Mouse (Mus musculus): ENCODE measurements at regions not wholly inside any gene's neighbourhood (a gene's known extent, or its start where the extent isn't known, plus 50 kb on each side); places are given as distances from the start of the nearest gene placed in this dataset.

DNA sequence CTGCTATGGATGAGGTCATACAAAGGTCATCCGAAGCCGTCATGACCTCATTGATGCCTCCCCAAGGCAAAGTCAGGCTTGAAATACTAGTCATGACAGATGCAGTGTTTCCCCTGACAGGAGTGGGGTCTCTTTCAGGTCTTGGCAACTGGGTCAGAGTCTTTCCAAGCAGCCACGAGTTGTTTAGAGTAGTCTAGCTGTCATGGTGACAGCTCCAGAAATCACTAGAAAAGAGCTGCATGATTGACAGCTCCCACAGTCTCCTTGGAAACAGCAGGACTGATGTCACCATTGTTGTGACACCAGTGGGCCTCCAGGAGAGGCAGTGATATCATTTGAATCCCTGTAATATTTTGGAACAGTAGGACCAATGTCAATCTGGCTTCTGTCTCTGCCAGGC, 1144.6 kb upstream of the Gulo start:
- Histone ChIP-seq H3K4me1 (replicated peaks) (peaks cover 7% of the 10 kb centered on the region; the same call in 1 of the 2 replicates), H3K36me3 (no peaks in the 10 kb centered on the region), H3K27me3 (no peaks in the 10 kb centered on the region), H3K27ac (no peak overlapping the region), H3K9ac (replicated peaks) (no peak overlapping the region), H3K4me3 (replicated peaks) (no peak overlapping the region), H3K4me2 (no peak overlapping the region), H3K9me3 (no peaks in the 10 kb centered on the region)
- no peak for ATAC-seq (ENCODE audit: insufficient number of reproducible peaks, insufficient read depth, low FRiP score, low TSS enrichment, low read depth)
- 64% methylated on average over 3 of the region's 3 CpGs for WGBS

GRCm38 (mm10) chr14:67149961-67150471, 1141.0 kb upstream of the Gulo start:
- Histone ChIP-seq H3K27ac (no peak overlapping the region), H3K4me2 (no peak overlapping the region), H3K9me3 (no peaks in the 10 kb centered on the region), H3K27me3 (no peaks in the 10 kb centered on the region), H3K4me1 (replicated peaks) (peaks cover 7% of the 10 kb centered on the region; the same call in 1 of the 2 replicates), H3K9ac (replicated peaks) (no peak overlapping the region), H3K4me3 (replicated peaks) (no peak overlapping the region), H3K36me3 (no peaks in the 10 kb centered on the region)
- WGBS = 47% methylated on average over 7 of the region's 7 CpGs
- no peak for ATAC-seq (ENCODE audit: insufficient number of reproducible peaks, insufficient read depth, low FRiP score, low TSS enrichment, low read depth)

DNA sequence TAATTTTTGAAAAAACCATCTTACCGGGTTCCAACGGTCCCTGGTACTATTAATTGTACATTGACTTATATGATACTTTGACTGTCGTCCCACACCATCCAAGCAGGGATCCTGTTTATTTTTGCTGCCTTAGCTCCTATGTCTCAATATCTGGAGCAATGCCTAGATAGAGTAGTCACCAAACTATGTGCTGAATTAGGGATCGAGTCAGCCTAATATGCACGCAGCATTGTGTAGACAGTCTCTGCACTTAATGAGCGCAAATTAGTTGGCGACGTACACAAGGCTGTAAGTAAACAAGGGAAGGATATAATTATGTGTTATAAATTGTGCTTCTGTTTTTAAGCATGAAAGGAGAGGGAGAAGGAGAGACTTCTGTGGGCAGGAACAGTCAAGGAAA, 1140.1 kb upstream of the Gulo start:
- H3K4me1 ChIP-seq (replicated peaks) = peaks cover 7% of the 10 kb centered on the region; the same call in 1 of the 2 replicates

DNA sequence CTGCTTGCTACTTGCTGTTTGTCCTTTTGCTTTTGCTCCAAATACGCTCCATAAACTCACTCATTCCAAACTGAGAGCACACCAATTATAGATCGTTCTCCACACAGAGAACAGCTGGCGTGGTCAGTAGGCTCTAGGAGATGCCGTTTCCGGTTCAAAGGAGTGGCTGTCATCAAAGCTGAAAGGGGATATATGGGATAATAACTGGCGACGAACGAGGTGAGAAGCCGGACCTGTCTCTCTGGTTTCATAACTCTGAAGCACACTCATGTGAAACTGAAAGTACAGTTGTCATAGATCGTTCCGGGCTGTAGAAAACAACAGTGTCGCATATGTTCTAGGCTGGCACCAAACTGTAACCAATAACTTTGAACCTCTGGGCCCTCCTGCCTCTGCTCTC, 1137.6 kb upstream of the Gulo start:
- peaks cover 17% of the 10 kb centered on the region for H3K4me1 ChIP-seq (replicated peaks)
- no peak overlapping the region for H3K4me3 ChIP-seq (replicated peaks)
- no peaks in the 10 kb centered on the region for H3K27me3 ChIP-seq
- no peak overlapping the region for H3K9ac ChIP-seq (replicated peaks)
- H3K27ac ChIP-seq = no peak overlapping the region
- no peaks in the 10 kb centered on the region for H3K9me3 ChIP-seq
- H3K4me2 ChIP-seq = no peak overlapping the region
- WGBS = 71% methylated on average over 12 of the region's 12 CpGs
- no peak for ATAC-seq (ENCODE audit: insufficient number of reproducible peaks, insufficient read depth, low FRiP score, low TSS enrichment, low read depth)
- H3K36me3 ChIP-seq = no peaks in the 10 kb centered on the region

More for the DNA sequence above, 1140.1 kb upstream of the Gulo start:
- Histone ChIP-seq H3K4me2 (no peak overlapping the region), H3K27me3 (no peaks in the 10 kb centered on the region), H3K36me3 (no peaks in the 10 kb centered on the region), H3K9ac (replicated peaks) (no peak overlapping the region), H3K9me3 (no peaks in the 10 kb centered on the region), H3K27ac (no peak overlapping the region), H3K4me3 (replicated peaks) (no peak overlapping the region)
- WGBS = 63% methylated on average over 8 of the region's 8 CpGs
- no peak for ATAC-seq (ENCODE audit: insufficient number of reproducible peaks, insufficient read depth, low FRiP score, low TSS enrichment, low read depth)

- no peaks in the 10 kb centered on the region for H3K9me3 ChIP-seq
- 88% methylated on average over 6 of the region's 6 CpGs for WGBS
- no peaks in the 10 kb centered on the region for H3K36me3 ChIP-seq
- no peak overlapping the region for H3K9ac ChIP-seq (replicated peaks)
- ATAC-seq (ENCODE audit: insufficient number of reproducible peaks, insufficient read depth, low FRiP score, low TSS enrichment, low read depth) = no peak
- no peak overlapping the region for H3K4me2 ChIP-seq
- no peak overlapping the region for H3K27ac ChIP-seq
- no peaks in the 10 kb centered on the region for H3K27me3 ChIP-seq
- H3K4me3 ChIP-seq (replicated peaks) = no peak overlapping the region
- H3K4me1 ChIP-seq (replicated peaks) = peaks cover 20% of the 10 kb centered on the region
These were observed 1136.0 kb upstream of the Gulo start for GRCm38 (mm10) chr14:67145046-67145445.

- no peak overlapping the region for H3K4me3 ChIP-seq (replicated peaks)
- H3K4me1 ChIP-seq (replicated peaks) = peaks cover 15% of the 10 kb centered on the region
- no peaks in the 10 kb centered on the region for H3K9me3 ChIP-seq
- no peaks in the 10 kb centered on the region for H3K36me3 ChIP-seq
- WGBS = 91% methylated on average over 4 of the region's 4 CpGs
- H3K27ac ChIP-seq = no peak overlapping the region
- no peak for ATAC-seq (ENCODE audit: insufficient number of reproducible peaks, insufficient read depth, low FRiP score, low TSS enrichment, low read depth)
- no peaks in the 10 kb centered on the region for H3K27me3 ChIP-seq
- H3K4me2 ChIP-seq = no peak overlapping the region
- no peak overlapping the region for H3K9ac ChIP-seq (replicated peaks)
These were observed 1135.5 kb upstream of the Gulo start for GRCm38 (mm10) chr14:67144461-67144985.

DNA sequence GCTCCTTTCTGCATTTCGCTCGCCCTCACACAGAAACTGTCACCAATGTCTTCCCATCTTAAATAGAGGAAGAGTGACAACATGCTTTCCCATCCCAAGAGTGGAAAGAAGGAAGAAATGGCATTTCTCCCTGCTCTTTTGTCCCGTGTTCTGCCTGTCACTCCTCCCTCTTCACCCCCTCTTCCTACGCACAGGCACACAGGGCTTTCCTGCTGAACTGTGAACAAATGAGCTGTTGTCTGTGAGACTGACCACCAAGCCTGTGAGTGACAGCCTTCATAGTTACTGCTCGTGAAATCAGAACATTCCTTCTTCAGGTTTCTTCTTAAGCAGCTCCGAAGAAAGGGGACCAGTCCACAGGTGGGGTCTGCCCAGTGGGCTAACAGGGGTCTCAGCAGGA, 1134.8 kb upstream of the Gulo start:
- Histone ChIP-seq H3K4me3 (replicated peaks) (no peak overlapping the region), H3K4me1 (replicated peaks) (peaks cover 13% of the 10 kb centered on the region)
- whole genome bisulfite sequencing = 69% methylated on average over 6 of the region's 6 CpGs

DNA sequence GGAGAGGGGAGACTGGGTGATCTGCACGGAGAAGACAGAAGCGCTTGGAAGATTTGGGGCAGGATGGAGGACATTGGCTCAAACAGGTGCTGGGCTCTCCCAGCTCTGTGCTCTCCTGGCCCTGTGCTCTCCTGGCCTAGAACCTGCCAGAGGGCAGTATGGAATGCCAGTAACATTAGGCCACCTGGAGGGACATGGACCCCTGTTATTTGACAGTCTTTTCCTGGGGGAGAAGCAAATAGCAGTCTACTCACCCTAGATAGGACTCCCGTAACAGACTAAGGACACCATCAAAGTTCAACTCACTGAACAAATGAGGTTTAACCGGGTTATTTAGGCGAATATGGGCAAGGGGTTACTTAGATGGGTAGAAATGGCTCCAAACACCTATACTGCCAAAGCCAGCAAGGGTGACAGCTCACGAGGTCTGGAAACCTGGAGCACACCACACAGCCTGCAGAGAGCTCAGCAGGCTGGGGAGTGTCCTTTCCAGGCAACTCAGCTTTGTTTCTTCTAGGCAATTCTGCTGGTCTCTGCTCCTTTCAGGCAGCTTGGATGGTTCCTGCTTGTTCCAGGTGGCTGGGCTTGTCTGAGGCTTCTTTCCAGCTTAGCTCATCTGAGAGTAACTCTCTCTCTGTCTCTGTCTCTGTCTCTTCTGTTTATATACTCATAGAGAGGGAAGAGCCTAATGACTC, 1133.7 kb upstream of the Gulo start:
- Histone ChIP-seq H3K9me3 (no peaks in the 10 kb centered on the region), H3K27ac (no peak overlapping the region), H3K36me3 (no peaks in the 10 kb centered on the region), H3K27me3 (no peaks in the 10 kb centered on the region), H3K4me1 (replicated peaks) (peaks cover 13% of the 10 kb centered on the region), H3K9ac (replicated peaks) (no peak overlapping the region), H3K4me3 (replicated peaks) (no peak overlapping the region), H3K4me2 (peak overlapping the region; percentile 22; the same call in 1 of the 2 replicates)
- ATAC-seq (ENCODE audit: insufficient number of reproducible peaks, insufficient read depth, low FRiP score, low TSS enrichment, low read depth) = no peak
- 79% methylated on average over 6 of the region's 6 CpGs for WGBS

More for the DNA sequence above, 1134.8 kb upstream of the Gulo start:
- no peak for ATAC-seq (ENCODE audit: insufficient number of reproducible peaks, insufficient read depth, low FRiP score, low TSS enrichment, low read depth)
- H3K36me3 ChIP-seq = no peaks in the 10 kb centered on the region
- H3K4me2 ChIP-seq = no peak overlapping the region
- H3K9me3 ChIP-seq = no peaks in the 10 kb centered on the region
- no peak overlapping the region for H3K27ac ChIP-seq
- H3K27me3 ChIP-seq = no peaks in the 10 kb centered on the region
- no peak overlapping the region for H3K9ac ChIP-seq (replicated peaks)

DNA sequence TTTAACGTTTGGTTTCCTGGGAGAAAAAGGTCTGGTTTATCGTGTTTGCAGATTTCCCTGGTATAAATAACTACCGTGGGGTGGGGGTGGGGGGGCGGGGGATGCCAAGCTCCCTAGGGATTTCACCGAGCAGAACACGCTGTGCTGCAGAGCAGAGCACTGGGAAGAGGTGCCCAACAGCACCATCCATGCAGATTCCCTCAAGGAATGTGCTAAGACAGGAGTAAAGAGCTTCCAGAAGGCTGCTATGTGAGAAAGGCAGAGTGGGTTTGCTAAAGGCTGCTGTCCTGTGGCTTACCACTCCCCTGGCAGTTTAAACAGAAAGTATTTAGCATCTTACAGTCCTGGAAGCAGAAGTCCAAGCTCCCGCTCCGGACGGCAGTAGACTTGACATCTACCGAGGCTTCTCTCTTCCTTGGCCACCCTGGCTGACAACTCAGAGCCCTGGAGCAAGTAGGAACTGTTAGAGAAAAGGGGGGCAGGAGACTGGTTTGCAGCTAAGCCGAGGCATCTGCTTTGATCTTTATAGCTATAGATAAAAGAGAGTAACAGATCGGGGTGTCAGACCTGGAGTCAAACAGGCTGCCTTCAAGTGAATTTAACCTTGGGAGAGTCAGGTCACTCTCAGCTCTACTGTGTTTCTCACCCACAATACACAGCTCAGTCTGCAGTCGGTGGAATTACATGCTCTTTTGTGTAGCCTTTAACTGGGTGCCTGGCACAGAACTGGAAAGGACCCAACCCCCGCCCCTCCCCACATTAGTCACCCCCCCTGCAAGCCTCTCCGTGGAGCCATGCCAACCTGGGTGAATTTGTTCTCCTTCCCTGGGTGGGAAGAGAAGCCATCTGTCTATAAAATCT, 1132.8 kb upstream of the Gulo start:
- Histone ChIP-seq H3K4me3 (replicated peaks) (no peak overlapping the region), H3K9ac (replicated peaks) (no peak overlapping the region), H3K36me3 (no peaks in the 10 kb centered on the region), H3K4me2 (peak overlapping the region; percentile 22), H3K27me3 (no peaks in the 10 kb centered on the region), H3K27ac (0 out of 2 replicates have a peak overlapping the region, but pooled peaks have one; percentile 17), H3K9me3 (no peaks in the 10 kb centered on the region), H3K4me1 (replicated peaks) (peaks cover 13% of the 10 kb centered on the region)
- 11% methylated on average over 15 of the region's 15 CpGs for WGBS
- no peak for ATAC-seq (ENCODE audit: insufficient number of reproducible peaks, insufficient read depth, low FRiP score, low TSS enrichment, low read depth)

GRCm38 (mm10) chr14:67141151-67141550, 1132.1 kb upstream of the Gulo start:
- H3K27me3 ChIP-seq = no peaks in the 10 kb centered on the region
- H3K9ac ChIP-seq (replicated peaks) = no peak overlapping the region
- H3K36me3 ChIP-seq = no peaks in the 10 kb centered on the region
- 62% methylated on average over 7 of the region's 7 CpGs for WGBS
- H3K4me1 ChIP-seq (replicated peaks) = peaks cover 18% of the 10 kb centered on the region
- H3K4me3 ChIP-seq (replicated peaks) = no peak overlapping the region
- no peak for ATAC-seq (ENCODE audit: insufficient number of reproducible peaks, insufficient read depth, low FRiP score, low TSS enrichment, low read depth)
- no peaks in the 10 kb centered on the region for H3K9me3 ChIP-seq
- H3K4me2 ChIP-seq = no peak overlapping the region
- no peak overlapping the region for H3K27ac ChIP-seq

DNA sequence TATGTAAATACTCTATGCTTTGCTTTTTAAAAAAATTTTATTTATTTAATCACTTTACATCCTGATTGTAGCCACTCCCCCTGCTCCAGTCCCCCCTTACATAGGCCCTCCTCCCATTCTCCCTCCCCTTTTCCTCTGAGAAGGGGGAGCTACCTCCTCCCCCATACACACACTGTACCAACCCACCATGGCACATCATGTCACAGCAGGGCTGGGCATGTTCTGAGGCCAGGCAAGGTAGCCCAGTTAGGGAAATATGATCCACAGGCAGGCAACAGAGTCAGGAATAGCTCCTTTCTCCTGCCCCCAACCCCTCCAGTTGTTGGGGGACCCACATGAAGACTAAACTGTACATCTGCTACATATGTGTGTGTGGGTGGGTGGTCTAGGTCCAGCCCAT, 1130.7 kb upstream of the Gulo start:
- Histone ChIP-seq H3K4me3 (replicated peaks) (no peak overlapping the region), H3K4me2 (no peak overlapping the region), H3K9ac (replicated peaks) (no peak overlapping the region), H3K27ac (no peak overlapping the region), H3K36me3 (no peaks in the 10 kb centered on the region), H3K4me1 (replicated peaks) (peaks cover 32% of the 10 kb centered on the region), H3K9me3 (no peaks in the 10 kb centered on the region), H3K27me3 (no peaks in the 10 kb centered on the region)
- no peak for ATAC-seq (ENCODE audit: insufficient number of reproducible peaks, insufficient read depth, low FRiP score, low TSS enrichment, low read depth)
